Mouse (Mus musculus) liver, adult 2 months (tissue): Measurements from ENCODE around the gene E130308A19Rik. TPM values are rescaled to one million over a fixed set of nuclear protein-coding genes. Genes with fewer than 3 reads are reported as not detected.

Experiments
- DNase-seq: peaks from one replicate; pipeline ENCODE4 v3.0.0-alpha.2; 2011; ENCODE audit warnings: low read depth, low spot score; ENCODE audit errors: extremely low read depth
- H3K27ac ChIP-seq: fragments of 200-500 bp; replicated peaks from 2 replicates; pipeline ENCODE4 v1.5.1; 2012; ENCODE audit warnings: low read depth, mild to moderate bottlenecking, control low read depth, inconsistent platforms, low read length; ENCODE audit not compliant: insufficient read depth
- H3K27me3 ChIP-seq: fragments of 200-500 bp; 2 replicates; pipeline ENCODE4 v1.6.1; 2012; ENCODE audit warnings: mild to moderate bottlenecking, moderate library complexity, low read length, inconsistent platforms; ENCODE audit not compliant: control insufficient read depth, insufficient read depth
- H3K36me3 ChIP-seq: fragments of 200-500 bp; 2 replicates; pipeline ENCODE4 v1.6.1; 2012; ENCODE audit warnings: low read length, inconsistent platforms; ENCODE audit not compliant: control insufficient read depth, insufficient read depth
- H3K4me1 ChIP-seq: fragments of 200-500 bp; 2 replicates; pipeline ENCODE4 v1.6.1; 2011; ENCODE audit warnings: low read length; ENCODE audit not compliant: control insufficient read depth, insufficient read depth
- H3K4me3 ChIP-seq: fragments of 200-500 bp; 2 replicates; pipeline ENCODE4 v1.5.1; 2011; ENCODE audit warnings: low read depth, mild to moderate bottlenecking, control low read depth, low read length, moderate library complexity; ENCODE audit not compliant: insufficient read depth
- H3K79me2 ChIP-seq: fragments of 200-500 bp; 2 replicates; pipeline ENCODE4 v1.6.1; 2012; ENCODE audit warnings: inconsistent platforms, mild to moderate bottlenecking, low read length, moderate library complexity; ENCODE audit not compliant: control insufficient read depth, insufficient read depth
- H3K9ac ChIP-seq: fragments of 200-500 bp; 2 replicates; pipeline ENCODE4 v1.6.1; 2012; ENCODE audit warnings: low read depth, mild to moderate bottlenecking, control low read depth, inconsistent platforms, low read length
- CTCF ChIP-seq: fragments of 200-500 bp; IDR thresholded peaks from 2 replicates; pipeline ENCODE4 v1.5.1; 2011; ENCODE audit warnings: low read depth, low read length, control low read depth
- POLR2A ChIP-seq: fragments of 200-500 bp; IDR thresholded peaks from 2 replicates; pipeline ENCODE4 v1.6.1; 2011; ENCODE audit warnings: low read length, control low read depth; ENCODE audit not compliant: insufficient read depth; ENCODE audit errors: extremely low read depth
- WGBS: fragments of 180-500 bp; shearing (Covaris S2); methylation state at CpG from one replicate; pipeline ENCODE4 v1.1.7; 2018; 5-methylcytosine and 5-hydroxymethylcytosine counted together
- polyA plus RNA-seq: library from polyadenylated mRNA; depleted of rRNA; stranded (reverse); fragments of >200 nt; gene quantifications from 2 replicates; pipeline ENCODE4 v1.2.3, GENCODE M21; 2012
- total RNA-seq: library from RNA; depleted of rRNA; stranded (reverse); fragments of >200 nt; gene quantifications from 2 replicates; pipeline ENCODE4 v1.2.3, GENCODE M21; 2014

E130308A19Rik gene
- total and polyA plus RNA-seq, 2 experiments = 1.5 to 2.6 TPM

- Histone ChIP-seq H3K4me1 (0 out of 2 replicates have a peak, but pooled peaks cover 2% of the 10 kb centered on the region), H3K9ac (no peak overlapping the region), H3K27me3 (no peaks in the 10 kb centered on the region), H3K27ac (no peak overlapping the region), H3K36me3 (no peaks in the 10 kb centered on the region), H3K4me3 (no peak overlapping the region), H3K79me2 (no peaks in the 10 kb centered on the region; the same call in 1 of the 2 replicates)
- TF ChIP-seq CTCF (no peak), POLR2A (no peak)
- WGBS = 89% methylated on average over 8 of the region's 8 CpGs
- no peak for DNase-seq
Measured at GRCm38 (mm10) chr4:59710736-59711389, 84.9 kb downstream of the E130308A19Rik start.

DNA sequence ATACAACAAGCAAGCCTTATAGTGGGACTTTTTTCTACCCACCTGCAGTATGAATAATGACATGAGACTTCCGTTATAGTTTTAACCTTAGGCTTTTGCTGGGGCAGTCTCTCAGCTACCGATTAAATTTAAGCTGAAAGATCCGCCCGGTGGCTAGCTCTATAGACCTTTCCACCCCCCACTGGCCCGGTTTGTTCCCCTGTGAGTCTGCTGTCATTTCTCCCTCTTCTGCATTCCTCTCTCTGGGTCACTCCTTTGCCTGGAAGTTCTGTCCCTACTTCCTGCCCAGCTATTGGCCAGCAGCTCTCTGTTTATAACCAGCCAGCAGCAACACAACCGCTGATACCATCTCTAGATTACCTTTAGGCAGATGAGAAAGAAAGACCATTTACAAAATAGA is 86.4 kb downstream of the E130308A19Rik start:
- H3K27ac ChIP-seq = no peak overlapping the region
- peaks cover 4% of the 10 kb centered on the region for H3K4me1 ChIP-seq
- 62% methylated on average over 6 of the region's 6 CpGs for WGBS
- no peak for TF ChIP-seq CTCF
- no peak for TF ChIP-seq POLR2A
- DNase-seq = no peak
- H3K27me3 ChIP-seq = no peaks in the 10 kb centered on the region
- no peaks in the 10 kb centered on the region for H3K36me3 ChIP-seq
- H3K4me3 ChIP-seq = no peak overlapping the region
- H3K9ac ChIP-seq = no peak overlapping the region
- no peaks in the 10 kb centered on the region; the same call in 1 of the 2 replicates for H3K79me2 ChIP-seq

- Histone ChIP-seq H3K27me3 (no peaks in the 10 kb centered on the region), H3K27ac (no peak overlapping the region), H3K79me2 (no peaks in the 10 kb centered on the region; the same call in 1 of the 2 replicates), H3K4me1 (peaks cover 4% of the 10 kb centered on the region), H3K4me3 (no peak overlapping the region), H3K36me3 (no peaks in the 10 kb centered on the region), H3K9ac (no peak overlapping the region)
- 87% methylated on average over 2 of the region's 2 CpGs for WGBS
- no peak for TF ChIP-seq CTCF
- no peak for TF ChIP-seq POLR2A
- no peak for DNase-seq
Measured at GRCm38 (mm10) chr4:59712955-59713354, 86.9 kb downstream of the E130308A19Rik start.

GRCm38 (mm10) chr4:59714472-59714871 is 88.5 kb downstream of the E130308A19Rik start:
- H3K27ac ChIP-seq = no peak overlapping the region
- DNase-seq = peak; percentile 16
- H3K27me3 ChIP-seq = no peaks in the 10 kb centered on the region
- no peak overlapping the region for H3K4me3 ChIP-seq
- H3K4me1 ChIP-seq = peaks cover 4% of the 10 kb centered on the region
- no peak overlapping the region for H3K9ac ChIP-seq
- 58% methylated on average over 6 of the region's 6 CpGs for WGBS
- no peaks in the 10 kb centered on the region; the same call in 1 of the 2 replicates for H3K79me2 ChIP-seq
- no peak for TF ChIP-seq POLR2A
- TF ChIP-seq CTCF = no peak
- H3K36me3 ChIP-seq = no peaks in the 10 kb centered on the region

DNA sequence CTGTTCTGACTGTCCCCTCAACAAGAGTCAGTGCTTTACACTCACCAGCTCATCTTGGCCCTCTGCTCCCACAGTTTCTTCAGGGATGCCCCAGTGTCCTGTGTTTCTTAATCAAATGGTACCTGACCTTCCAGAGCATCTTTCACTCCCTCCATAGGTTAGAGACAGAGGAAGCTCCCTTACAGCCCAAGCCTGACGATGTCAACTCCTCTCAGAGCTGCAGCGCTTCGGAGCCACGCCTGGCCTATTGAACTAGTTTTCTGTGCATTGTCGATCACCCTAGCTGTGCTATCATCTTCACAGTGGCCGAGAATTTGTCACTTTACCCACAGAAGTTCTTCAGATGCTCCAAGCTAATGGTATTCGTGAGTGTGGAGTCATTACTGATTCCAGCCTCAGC is 88.9 kb downstream of the E130308A19Rik start:
- no peak overlapping the region for H3K27ac ChIP-seq
- no peaks in the 10 kb centered on the region for H3K27me3 ChIP-seq
- no peak for DNase-seq
- no peaks in the 10 kb centered on the region; the same call in 1 of the 2 replicates for H3K79me2 ChIP-seq
- no peaks in the 10 kb centered on the region for H3K36me3 ChIP-seq
- WGBS = 88% methylated on average over 7 of the region's 7 CpGs
- peaks cover 2% of the 10 kb centered on the region for H3K4me1 ChIP-seq
- no peak for TF ChIP-seq CTCF
- no peak for TF ChIP-seq POLR2A
- H3K4me3 ChIP-seq = no peak overlapping the region
- no peak overlapping the region for H3K9ac ChIP-seq

DNA sequence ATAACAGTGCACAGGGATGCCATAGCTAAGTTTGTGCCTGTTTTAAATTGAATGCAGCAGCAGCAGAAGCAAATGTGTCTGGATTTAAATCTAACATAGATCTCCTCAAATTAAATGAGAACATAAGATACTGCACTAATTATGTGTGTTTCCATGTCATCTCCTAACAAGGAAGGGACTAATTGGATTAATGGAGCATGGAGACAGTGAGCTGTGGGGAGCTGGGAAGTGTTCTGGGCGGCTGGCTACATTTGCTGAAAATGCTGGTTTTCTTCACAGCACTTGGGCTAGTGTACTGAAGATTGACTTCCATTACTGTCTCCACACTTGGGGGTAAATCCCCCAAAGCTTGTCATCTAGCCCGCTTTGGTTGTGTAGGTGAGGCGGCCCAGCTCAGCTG is 89.5 kb downstream of the E130308A19Rik start:
- peaks cover 2% of the 10 kb centered on the region for H3K4me1 ChIP-seq
- no peak for DNase-seq
- H3K79me2 ChIP-seq = no peaks in the 10 kb centered on the region; the same call in 1 of the 2 replicates
- no peak overlapping the region for H3K27ac ChIP-seq
- 98% methylated on average over 3 of the region's 3 CpGs for WGBS
- no peak overlapping the region for H3K4me3 ChIP-seq
- H3K27me3 ChIP-seq = no peaks in the 10 kb centered on the region
- H3K9ac ChIP-seq = no peak overlapping the region
- TF ChIP-seq POLR2A (no peak), CTCF (no peak)
- no peaks in the 10 kb centered on the region for H3K36me3 ChIP-seq
